Mouse (Mus musculus): ENCODE measurements around the gene Rbm8a. TPM values are rescaled to one million over a fixed set of nuclear protein-coding genes. Genes with fewer than 3 reads are reported as not detected.

The Rbm8a gene
- total RNA-seq, 1 experiment from 2014 or later: 86.3 TPM

Other genes with a start within 250 kb of the Rbm8a start
- gene BC107364, start 177.6 kb upstream of the Rbm8a start, total RNA-seq (2017): not detected in 2 replicates
- gene Hfe2, start 104.8 kb upstream of the Rbm8a start, total RNA-seq (2017): not detected in 2 replicates
- 332 and 487 TPM in 2 replicates for gene Txnip, start 72.0 kb upstream of the Rbm8a start, total RNA-seq (2017)
- not detected in 2 replicates for gene Gm16253, start 52.9 kb upstream of the Rbm8a start, total RNA-seq (2017)
- 84.4 and 87.4 TPM in 2 replicates for gene Polr3gl, start 35.8 kb upstream of the Rbm8a start, total RNA-seq (2017)
- gene Ankrd34a, start 33.3 kb upstream of the Rbm8a start, total RNA-seq (2017): not detected in 2 replicates
- 5.9 and 8.3 TPM in 2 replicates for gene Lix1l, start 28.8 kb upstream of the Rbm8a start, total RNA-seq (2017)
- 23.9 and 30.9 TPM in 2 replicates for gene Pex11b, start 5.4 kb downstream of the Rbm8a start, total RNA-seq (2017)
- gene Gm42957, start 5.5 kb downstream of the Rbm8a start, total RNA-seq (2017): not detected in 2 replicates
- gene Itga10, start 15.7 kb downstream of the Rbm8a start, total RNA-seq (2017): 1.4 TPM in 1 of 2 replicates, not detected in the other
- gene Ankrd35, start 40.2 kb downstream of the Rbm8a start, total RNA-seq (2017): 0.06 TPM in 1 of 2 replicates, not detected in the other
- gene Pias3, start 66.5 kb downstream of the Rbm8a start, total RNA-seq (2017): 13.1 and 19.0 TPM in 2 replicates
- gene Nudt17, start 78.6 kb downstream of the Rbm8a start, total RNA-seq (2017): not detected in 2 replicates
- gene Polr3c, start 97.7 kb downstream of the Rbm8a start, total RNA-seq (2017): 23.1 and 24.8 TPM in 2 replicates
- 78.4 and 100 TPM in 2 replicates for gene Rnf115, start 97.7 kb downstream of the Rbm8a start, total RNA-seq (2017)
- gene Pdzk1, start 199.4 kb downstream of the Rbm8a start, total RNA-seq (2017): 0.45 and 2.3 TPM in 2 replicates
- 0.38 and 1.8 TPM in 2 replicates for gene Cd160, start 199.4 kb downstream of the Rbm8a start, total RNA-seq (2017)

Data from hematopoietic stem cell, adult 5-6 weeks (primary cell).